Mouse (Mus musculus) bone marrow macrophage, adult 2 months (primary cell): ENCODE measurements at regions not wholly inside any gene's neighbourhood (a gene's known extent, or its start where the extent isn't known, plus 50 kb on each side); places are given as distances from the start of the nearest gene placed in this dataset.

Experiments used
- CTCF ChIP-seq: IDR thresholded peaks from 2 replicates; pipeline ENCODE4 v1.5.1; 2012; ENCODE audit warnings: low read depth, mild to moderate bottlenecking, low read length, moderate library complexity
- POLR2A ChIP-seq: IDR thresholded peaks from 2 replicates; pipeline ENCODE4 v1.6.1; 2012; ENCODE audit warnings: mild to moderate bottlenecking, low read depth, low read length, borderline replicate concordance

DNA sequence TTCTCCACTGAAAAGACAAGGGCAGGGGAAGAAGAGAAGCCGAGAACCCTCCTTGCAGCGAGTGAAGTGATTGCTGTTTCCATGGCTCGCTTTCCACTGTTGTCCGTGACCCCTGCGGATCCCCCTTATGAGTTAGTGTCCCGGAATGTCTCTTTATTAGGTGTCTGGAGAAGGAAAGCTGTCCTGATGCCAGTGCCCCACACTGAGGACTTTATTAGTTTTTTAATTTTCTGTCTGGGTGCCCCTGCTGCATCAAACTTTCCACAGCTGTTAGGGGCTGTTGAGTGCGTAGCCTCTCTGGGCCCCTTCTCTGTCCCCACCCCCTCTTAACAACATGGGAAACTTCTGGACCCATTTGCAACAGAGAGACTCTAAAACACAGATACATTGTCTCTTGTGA lies 156.9 kb upstream of the Hes1 start:
- no peak for TF ChIP-seq CTCF
- no peak for TF ChIP-seq POLR2A
